Mouse (Mus musculus): Measurements from ENCODE around the gene Serpinb6b. TPM values are rescaled to one million over a fixed set of nuclear protein-coding genes. Genes with fewer than 3 reads are reported as not detected.

Serpinb6b gene
- polyA plus RNA-seq, 1 experiment from 2014 or later = 7.0 TPM

- no peak for ATAC-seq (ENCODE audit: low FRiP score, low TSS enrichment)
- WGBS = 41% methylated on average over 2 of the region's 2 CpGs
- Histone ChIP-seq H3K9me3 (ENCODE audit: low read length) (no peaks in the 10 kb centered on the region), H3K27me3 (ENCODE audit: insufficient read depth, low read length) (no peaks in the 10 kb centered on the region), H3K4me2 (replicated peaks; ENCODE audit: low read depth, low read length) (no peak overlapping the region), H3K36me3 (ENCODE audit: insufficient read depth, low read length) (no peaks in the 10 kb centered on the region), H3K9ac (replicated peaks; ENCODE audit: low read length) (no peak overlapping the region), H3K4me3 (ENCODE audit: low read length) (no peak overlapping the region), H3K27ac (ENCODE audit: low read length) (no peak overlapping the region), H3K4me1 (ENCODE audit: insufficient read depth, low read length) (no peaks in the 10 kb centered on the region)
Observed at GRCm38 (mm10) chr13:33028146-33028545, 63.1 kb downstream of the Serpinb6b start.

- WGBS = 68% methylated on average over 2 of the region's 2 CpGs
- no peaks in the 10 kb centered on the region for H3K36me3 ChIP-seq (ENCODE audit: insufficient read depth, low read length)
- no peak for ATAC-seq (ENCODE audit: low FRiP score, low TSS enrichment)
- no peak overlapping the region for H3K4me2 ChIP-seq (replicated peaks; ENCODE audit: low read depth, low read length)
- H3K27me3 ChIP-seq (ENCODE audit: insufficient read depth, low read length) = no peaks in the 10 kb centered on the region
- no peaks in the 10 kb centered on the region for H3K4me1 ChIP-seq (ENCODE audit: insufficient read depth, low read length)
- H3K9me3 ChIP-seq (ENCODE audit: low read length) = no peaks in the 10 kb centered on the region
- H3K9ac ChIP-seq (replicated peaks; ENCODE audit: low read length) = no peak overlapping the region
- H3K4me3 ChIP-seq (ENCODE audit: low read length) = no peak overlapping the region
- no peak overlapping the region for H3K27ac ChIP-seq (ENCODE audit: low read length)
Observed at GRCm38 (mm10) chr13:33028550-33028949, 63.5 kb downstream of the Serpinb6b start.

Other genes starting within 250 kb of the Serpinb6b start
- 0.21 and 0.34 TPM in 2 replicates for gene Mylk4, start 181.3 kb upstream of the Serpinb6b start, polyA plus RNA-seq (2015; fragmentation: Nextera tagmentation; extraction: Ambion mirVana)
- 19.7 and 21.1 TPM in 2 replicates for gene Wrnip1, start 163.2 kb upstream of the Serpinb6b start, polyA plus RNA-seq (2015; fragmentation: Nextera tagmentation; extraction: Ambion mirVana)
- gene D930007J09Rik, start 162.4 kb upstream of the Serpinb6b start, polyA plus RNA-seq (2015; fragmentation: Nextera tagmentation; extraction: Ambion mirVana) = not detected in 2 replicates
- 10.3 and 12.1 TPM in 2 replicates for gene Serpinb1a, start 114.0 kb upstream of the Serpinb6b start, polyA plus RNA-seq (2015; fragmentation: Nextera tagmentation; extraction: Ambion mirVana)
- gene Serpinb1c, start 67.0 kb upstream of the Serpinb6b start, polyA plus RNA-seq (2015; fragmentation: Nextera tagmentation; extraction: Ambion mirVana) = not detected in 2 replicates
- gene Serpinb9, start 38.0 kb downstream of the Serpinb6b start, polyA plus RNA-seq (2015; fragmentation: Nextera tagmentation; extraction: Ambion mirVana) = 11.4 TPM in 2 replicates
- gene Serpinb9b, start 62.2 kb downstream of the Serpinb6b start, polyA plus RNA-seq (2015; fragmentation: Nextera tagmentation; extraction: Ambion mirVana) = 0.09 TPM in 1 of 2 replicates, not detected in the other
- gene Serpinb1b, start 113.4 kb downstream of the Serpinb6b start, polyA plus RNA-seq (2015; fragmentation: Nextera tagmentation; extraction: Ambion mirVana) = not detected in 2 replicates
- not detected in 2 replicates for gene Serpinb9c, start 194.5 kb downstream of the Serpinb6b start, polyA plus RNA-seq (2015; fragmentation: Nextera tagmentation; extraction: Ambion mirVana)
- not detected in 2 replicates for gene Serpinb9d, start 227.8 kb downstream of the Serpinb6b start, polyA plus RNA-seq (2015; fragmentation: Nextera tagmentation; extraction: Ambion mirVana)

Data from kidney, embryonic 16.5 days (tissue).